ENCODE assay signal across 23 mouse cellular contexts in the genomic region with DNA sequence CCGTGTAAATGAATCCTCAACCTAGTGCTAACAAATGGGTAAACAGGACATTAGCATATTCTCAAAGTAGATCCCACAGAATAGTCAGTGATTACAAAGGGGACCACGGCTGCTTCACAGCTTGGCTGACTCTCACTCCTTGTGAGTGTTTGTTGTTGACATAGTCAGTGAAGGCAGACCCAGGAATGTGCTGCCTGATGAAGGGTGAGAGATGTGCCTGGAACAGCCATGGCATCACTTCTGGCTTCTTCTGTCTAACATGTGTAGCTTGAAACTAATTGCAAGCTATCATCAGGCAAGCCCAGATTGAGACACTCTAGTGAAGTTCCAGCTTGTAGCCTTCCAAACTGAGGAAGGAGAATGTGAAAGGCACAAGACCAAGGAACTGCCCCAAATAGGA.
A peak's percentile ranks its signal among the peaks of the same experiment; 100 is the strongest.
DNase-seq lines count a peak whose midpoint lies in the region; ATAC-seq and TF ChIP-seq lines count a peak whose summit lies in the region.
"Had no signal": no experiment of that assay in that cellular context is flagged by ENCODE, and none has a peak within 500 bp of the region (broad histone marks: within the 10 kb centered on the region; RNA-seq: fewer than 3 reads in every experiment).

No protein-coding gene starts in this region.

- H3K36me3 ChIP-seq in forebrain, postnatal 0 days (ENCODE audit: insufficient read depth): no peaks in the 10 kb centered on the region
- H3K36me3 ChIP-seq in forebrain, embryonic 14.5 days (ENCODE audit: control insufficient read depth, insufficient read depth, low read length): no peaks in the 10 kb centered on the region
- no peaks in the 10 kb centered on the region for H3K36me3 ChIP-seq in lung, embryonic 16.5 days (ENCODE audit: control insufficient read depth, insufficient read depth, low read length)
- H3K36me3 ChIP-seq: forebrain, embryonic 10.5 days; heart, embryonic 12.5 days; heart, embryonic 15.5 days had no signal

- no peaks in the 10 kb centered on the region for H3K9me3 ChIP-seq in forebrain, postnatal 0 days (ENCODE audit: low read length)
- H3K9me3 ChIP-seq in forebrain, embryonic 14.5 days (replicated peaks; ENCODE audit: control insufficient read depth, low read length): no peaks in the 10 kb centered on the region
- H3K9me3 ChIP-seq in lung, embryonic 16.5 days (ENCODE audit: control insufficient read depth, low read length): no peaks in the 10 kb centered on the region
- H3K9me3 ChIP-seq: forebrain, embryonic 10.5 days; forebrain, embryonic 13.5 days; heart, embryonic 12.5 days; heart, embryonic 15.5 days had no signal

- no peak overlapping the region for H3K27ac ChIP-seq in forebrain, postnatal 0 days (ENCODE audit: low read depth, low read length)
- H3K27ac ChIP-seq in forebrain, embryonic 14.5 days (ENCODE audit: low read depth, low read length): no peak overlapping the region
- no peak overlapping the region for H3K27ac ChIP-seq in lung, embryonic 16.5 days (ENCODE audit: low read length)
- H3K27ac ChIP-seq: forebrain, embryonic 10.5 days; forebrain, embryonic 13.5 days; heart, embryonic 15.5 days; hindbrain, embryonic 14.5 days; hindbrain, postnatal 0 days had no signal

- H3K9ac ChIP-seq in forebrain, postnatal 0 days: no peak overlapping the region
- no peak overlapping the region for H3K9ac ChIP-seq in forebrain, embryonic 14.5 days (ENCODE audit: low read length)
- H3K9ac ChIP-seq in lung, embryonic 16.5 days (ENCODE audit: low read length): no peak overlapping the region
- H3K9ac ChIP-seq: forebrain, embryonic 13.5 days; heart, embryonic 12.5 days; heart, embryonic 15.5 days; hindbrain, embryonic 14.5 days had no signal

- H3K4me1 ChIP-seq in forebrain, postnatal 0 days (ENCODE audit: insufficient read depth): no peaks in the 10 kb centered on the region
- H3K4me1 ChIP-seq in forebrain, embryonic 14.5 days (ENCODE audit: control insufficient read depth, insufficient read depth, low read length): no peaks in the 10 kb centered on the region
- no peaks in the 10 kb centered on the region for H3K4me1 ChIP-seq in lung, embryonic 16.5 days (replicated peaks; ENCODE audit: control insufficient read depth, insufficient read depth, low read length)
- H3K4me1 ChIP-seq: forebrain, embryonic 10.5 days; forebrain, embryonic 13.5 days; heart, embryonic 12.5 days; heart, embryonic 15.5 days had no signal

- no peak overlapping the region for H3K4me2 ChIP-seq in forebrain, postnatal 0 days (ENCODE audit: low read depth)
- H3K4me2 ChIP-seq in forebrain, embryonic 14.5 days (ENCODE audit: low read length): no peak overlapping the region
- H3K4me2 ChIP-seq in lung, embryonic 16.5 days (ENCODE audit: low read depth, low read length): no peak overlapping the region
- H3K4me2 ChIP-seq: forebrain, embryonic 13.5 days; heart, embryonic 12.5 days; heart, embryonic 15.5 days; hindbrain, embryonic 14.5 days had no signal

- no peak for DNase-seq in forebrain, postnatal 0 days
- DNase-seq in forebrain, embryonic 14.5 days (ENCODE audit: low spot score): no peak
- peak; percentile 18 for DNase-seq in lung, postnatal 14 days
- DNase-seq in frontal cortex, postnatal 25 days (ENCODE audit: low spot score in 2 of 2): no peak
- DNase-seq in left cerebral cortex, postnatal 14 days (ENCODE audit: low spot score in 2 of 2): no peak
- DNase-seq: adrenal gland, adult 8-10 months; adrenal gland, postnatal 25 days; cerebellum, adult 18-20 months; cerebellum, adult 9-10 months; cerebellum, postnatal 14 days; gastrocnemius, postnatal 10 days; heart, adult 18-20 months; heart, postnatal 10 days; heart, postnatal 4 days had no signal

- ATAC-seq in forebrain, postnatal 0 days: 0 out of 2 replicates have a peak, but pooled peaks have one; percentile 20
- no peak for ATAC-seq in forebrain, embryonic 14.5 days
- ATAC-seq in lung, embryonic 16.5 days (ENCODE audit: low read depth): peak; percentile 61
- ATAC-seq: activated CD4-positive, CD25-positive, alpha-beta regulatory T cell, adult 4 months; forebrain, embryonic 13.5 days; hindbrain, postnatal 0 days; inflammation-experienced regulatory T-cells, adult 6 months had no signal

- TF ChIP-seq CTCF in forebrain, postnatal 0 days (IDR thresholded peaks at IDR 0.05; ENCODE audit: low read depth): no peak

- no peak overlapping the region for H3K4me3 ChIP-seq in forebrain, postnatal 0 days (ENCODE audit: low read depth, low read length)
- H3K4me3 ChIP-seq in forebrain, embryonic 14.5 days (ENCODE audit: low read depth, low read length): no peak overlapping the region
- H3K4me3 ChIP-seq in lung, embryonic 16.5 days (ENCODE audit: low read length): no peak overlapping the region
- H3K4me3 ChIP-seq: forebrain, embryonic 10.5 days; forebrain, embryonic 13.5 days; heart, embryonic 12.5 days; heart, embryonic 15.5 days had no signal

- intact Hi-C loops in left cerebral cortex, postnatal 14 days (cut with DNase I): no loop called here

- 35% methylated on average over 2 of the region's 2 CpGs for WGBS in forebrain, postnatal 0 days
- 45% methylated on average over 2 of the region's 2 CpGs for WGBS in forebrain, embryonic 14.5 days
- WGBS in lung, embryonic 16.5 days: 22% methylated on average over 2 of the region's 2 CpGs

- no peaks in the 10 kb centered on the region for H3K27me3 ChIP-seq in forebrain, postnatal 0 days (ENCODE audit: insufficient read depth, low read length)
- no peaks in the 10 kb centered on the region for H3K27me3 ChIP-seq in forebrain, embryonic 14.5 days (replicated peaks; ENCODE audit: control insufficient read depth, insufficient read depth, low read length)
- no peaks in the 10 kb centered on the region for H3K27me3 ChIP-seq in lung, embryonic 16.5 days (ENCODE audit: control insufficient read depth, insufficient read depth, low read depth, low read length)
- H3K27me3 ChIP-seq: forebrain, embryonic 13.5 days; heart, embryonic 12.5 days; heart, embryonic 15.5 days had no signal
